Mouse (Mus musculus) lung, embryonic 15.5 days (tissue): ENCODE data around the gene Olfr149. TPM values are rescaled to one million over a fixed set of nuclear protein-coding genes. Genes with fewer than 3 reads are reported as not detected.

ENCODE experiments used
- ATAC-seq: fragments of 200-750 bp; cut with Nextera tagmentation; 2 replicates; pipeline ENCODE4 v1.8.0; 2017; ENCODE audit warnings: moderate number of reproducible peaks, borderline replicate concordance; ENCODE audit not compliant: low FRiP score, low TSS enrichment; ENCODE audit errors: extremely low read depth
- H3K27ac ChIP-seq: fragments of 300-500 bp; sonication (generic); 2 replicates; pipeline ENCODE4 v1.5.1; 2015; ENCODE audit warnings: moderate library complexity, mild to moderate bottlenecking, inconsistent platforms
- H3K27me3 ChIP-seq: fragments of 300-500 bp; sonication (generic); 2 replicates; pipeline ENCODE4 v1.6.1; 2015; ENCODE audit warnings: inconsistent platforms
- H3K36me3 ChIP-seq: fragments of 300-500 bp; sonication (generic); 2 replicates; pipeline ENCODE4 v1.6.1; 2015; ENCODE audit warnings: inconsistent platforms
- H3K4me1 ChIP-seq: fragments of 300-500 bp; sonication (generic); 2 replicates; pipeline ENCODE4 v1.6.1; 2015; ENCODE audit warnings: inconsistent platforms
- H3K4me2 ChIP-seq: fragments of 300-500 bp; sonication (generic); 2 replicates; pipeline ENCODE4 v1.6.1; 2015; ENCODE audit warnings: inconsistent platforms, mild to moderate bottlenecking, moderate library complexity
- H3K4me3 ChIP-seq: fragments of 300-500 bp; sonication (generic); 2 replicates; pipeline ENCODE4 v1.5.1; 2015; ENCODE audit warnings: mild to moderate bottlenecking, inconsistent platforms
- H3K9ac ChIP-seq: fragments of 300-500 bp; sonication (generic); 2 replicates; pipeline ENCODE4 v1.6.1; 2015; ENCODE audit warnings: inconsistent platforms
- H3K9me3 ChIP-seq: fragments of 300-500 bp; sonication (generic); 2 replicates; pipeline ENCODE4 v1.6.1; 2016; ENCODE audit warnings: inconsistent platforms
- WGBS: fragments of 180-500 bp; shearing (Covaris S2); methylation state at CpG from one replicate; pipeline ENCODE4 v1.1.7; 2015; 5-methylcytosine and 5-hydroxymethylcytosine counted together
- polyA plus RNA-seq: library from polyadenylated mRNA; unstranded; fragments of >200 nt; fragmentation: Nextera tagmentation; extraction: Ambion mirVana; gene quantifications from 2 replicates; pipeline ENCODE4 v1.2.1, GENCODE M21; 2015

The Olfr149 gene
- polyA plus RNA-seq, 1 experiment from 2014 or later, result not detected

GRCm38 (mm10) chr9:39654756-39655396, 52.0 kb downstream of the Olfr149 start:
- H3K27me3 ChIP-seq, result no peaks in the 10 kb centered on the region
- no peak overlapping the region for H3K4me3 ChIP-seq
- no peak overlapping the region for H3K9ac ChIP-seq
- no peak overlapping the region for H3K27ac ChIP-seq
- H3K4me2 ChIP-seq, result no peak overlapping the region
- no peaks in the 10 kb centered on the region for H3K36me3 ChIP-seq
- ATAC-seq, result no peak
- WGBS, result 56% methylated on average over 6 of the region's 6 CpGs
- no peaks in the 10 kb centered on the region for H3K9me3 ChIP-seq
- H3K4me1 ChIP-seq, result no peaks in the 10 kb centered on the region

Other genes with a start within 250 kb of the Olfr149 start
- gene Olfr955, start 235.2 kb downstream of the Olfr149 start, polyA plus RNA-seq, result not detected in 2 replicates
- not detected in 2 replicates for gene Olfr44, start 213.1 kb downstream of the Olfr149 start, polyA plus RNA-seq
- not detected in 2 replicates for gene Olfr957, start 191.3 kb downstream of the Olfr149 start, polyA plus RNA-seq
- not detected in 2 replicates for gene Olfr958, start 153.1 kb downstream of the Olfr149 start, polyA plus RNA-seq
- not detected in 2 replicates for gene Olfr959, start 131.5 kb downstream of the Olfr149 start, polyA plus RNA-seq
- 8.2 and 10.0 TPM in 2 replicates for gene AW551984, start 102.7 kb downstream of the Olfr149 start, polyA plus RNA-seq
- not detected in 2 replicates for gene Olfr148, start 96.5 kb downstream of the Olfr149 start, polyA plus RNA-seq
- not detected in 2 replicates for gene Olfr960, start 85.7 kb downstream of the Olfr149 start, polyA plus RNA-seq
- gene Olfr961, start 62.0 kb downstream of the Olfr149 start, polyA plus RNA-seq, result not detected in 2 replicates
- gene Olfr963, start 39.9 kb downstream of the Olfr149 start, polyA plus RNA-seq, result not detected in 2 replicates
- not detected in 2 replicates for gene Olfr965, start 4.2 kb upstream of the Olfr149 start, polyA plus RNA-seq
- gene Olfr150, start 23.9 kb upstream of the Olfr149 start, polyA plus RNA-seq, result not detected in 2 replicates
- not detected in 2 replicates for gene Olfr967, start 39.1 kb upstream of the Olfr149 start, polyA plus RNA-seq
- not detected in 2 replicates for gene Olfr968, start 76.1 kb upstream of the Olfr149 start, polyA plus RNA-seq
- gene Olfr969, start 83.8 kb upstream of the Olfr149 start, polyA plus RNA-seq, result not detected in 2 replicates
- gene Olfr970, start 101.7 kb upstream of the Olfr149 start, polyA plus RNA-seq, result not detected in 2 replicates
- not detected in 2 replicates for gene Olfr971, start 129.8 kb upstream of the Olfr149 start, polyA plus RNA-seq
- not detected in 2 replicates for gene Olfr972, start 159.3 kb upstream of the Olfr149 start, polyA plus RNA-seq
- not detected in 2 replicates for gene Olfr229, start 200.2 kb upstream of the Olfr149 start, polyA plus RNA-seq
- not detected in 2 replicates for gene Olfr974, start 230.4 kb upstream of the Olfr149 start, polyA plus RNA-seq
- gene Olfr975, start 244.9 kb upstream of the Olfr149 start, polyA plus RNA-seq, result not detected in 2 replicates